Mouse (Mus musculus): Measurements from ENCODE around the gene Evx2.

The Evx2 gene

DNA sequence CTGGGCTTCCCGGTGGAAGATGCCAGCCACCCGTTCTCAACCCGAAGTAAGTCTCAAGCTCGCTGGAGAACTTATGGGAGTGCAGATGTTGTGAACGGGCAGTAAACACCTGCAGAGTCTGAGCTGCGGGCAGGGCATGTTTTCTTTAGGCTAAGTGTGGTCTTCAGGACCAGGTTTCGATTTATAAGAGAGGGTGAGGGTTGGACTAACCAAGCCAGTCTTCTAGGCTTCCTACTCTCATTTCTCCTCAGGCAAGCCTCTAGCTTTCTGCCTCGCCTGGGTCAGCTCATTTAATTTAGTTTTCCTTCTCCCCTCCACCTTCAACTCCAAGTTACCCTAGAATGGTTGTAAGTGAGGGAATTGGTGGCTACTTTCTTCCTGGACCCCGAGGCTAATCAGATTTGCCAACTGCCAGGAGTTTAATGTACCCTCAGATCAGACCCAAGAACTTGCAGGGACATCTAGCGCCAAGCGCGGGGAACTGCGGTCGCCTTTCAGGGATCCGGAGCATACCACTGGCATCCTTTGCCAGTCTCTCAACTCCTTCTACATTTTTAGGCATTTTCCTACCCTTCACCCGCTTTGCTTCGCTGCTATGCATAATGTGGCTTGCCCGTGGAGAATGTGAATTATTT lies 4.1 kb upstream of the Evx2 start:
- DNase-seq, result peak in 1 of 2 experiments; percentile 44

- no peak for DNase-seq
Measured at GRCm38 (mm10) chr2:74661685-74662084, 2.3 kb upstream of the Evx2 start.

- no peak for DNase-seq
Measured at GRCm38 (mm10) chr2:74660421-74661375, 1.3 kb upstream of the Evx2 start.

DNA sequence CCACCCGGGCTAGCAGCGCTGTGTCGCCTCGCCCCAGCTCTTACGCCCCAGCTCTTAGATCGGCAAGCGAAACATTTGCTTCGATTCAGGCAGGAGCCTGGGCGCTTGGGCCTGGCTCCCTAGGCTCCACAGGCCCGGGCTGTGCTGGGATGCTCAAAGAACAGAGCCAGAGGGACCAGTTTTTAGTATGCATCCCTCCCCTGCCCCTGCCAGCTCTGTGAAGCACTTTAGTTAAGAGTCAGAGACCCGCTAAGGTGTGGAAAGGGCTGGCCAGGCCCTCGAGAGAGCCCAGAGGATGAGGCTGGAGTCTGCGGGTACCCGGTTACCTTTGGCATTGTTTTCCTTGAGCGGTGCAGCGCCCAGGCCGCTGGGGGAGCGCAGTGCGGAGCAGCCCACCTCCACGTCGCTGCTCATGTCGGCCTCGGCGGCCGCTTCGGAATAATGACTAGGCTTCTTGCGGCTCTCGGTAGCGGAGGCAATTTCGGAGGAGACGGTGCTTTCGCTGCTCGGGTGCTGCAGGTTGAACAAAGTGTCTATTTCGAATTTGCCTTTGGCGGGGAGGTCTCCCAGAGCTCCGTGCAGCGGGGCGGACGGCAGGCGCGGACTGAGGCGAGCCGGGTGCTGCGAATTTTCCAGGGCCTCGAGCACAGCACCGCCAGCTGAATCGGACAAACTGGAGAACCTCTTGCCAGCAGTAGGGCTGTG lies 538 bp downstream of the Evx2 start:
- DNase-seq, result no peak

GRCm38 (mm10) chr2:74658024-74658666 lies 1.2 kb downstream of the Evx2 start:
- no peak for DNase-seq

DNA sequence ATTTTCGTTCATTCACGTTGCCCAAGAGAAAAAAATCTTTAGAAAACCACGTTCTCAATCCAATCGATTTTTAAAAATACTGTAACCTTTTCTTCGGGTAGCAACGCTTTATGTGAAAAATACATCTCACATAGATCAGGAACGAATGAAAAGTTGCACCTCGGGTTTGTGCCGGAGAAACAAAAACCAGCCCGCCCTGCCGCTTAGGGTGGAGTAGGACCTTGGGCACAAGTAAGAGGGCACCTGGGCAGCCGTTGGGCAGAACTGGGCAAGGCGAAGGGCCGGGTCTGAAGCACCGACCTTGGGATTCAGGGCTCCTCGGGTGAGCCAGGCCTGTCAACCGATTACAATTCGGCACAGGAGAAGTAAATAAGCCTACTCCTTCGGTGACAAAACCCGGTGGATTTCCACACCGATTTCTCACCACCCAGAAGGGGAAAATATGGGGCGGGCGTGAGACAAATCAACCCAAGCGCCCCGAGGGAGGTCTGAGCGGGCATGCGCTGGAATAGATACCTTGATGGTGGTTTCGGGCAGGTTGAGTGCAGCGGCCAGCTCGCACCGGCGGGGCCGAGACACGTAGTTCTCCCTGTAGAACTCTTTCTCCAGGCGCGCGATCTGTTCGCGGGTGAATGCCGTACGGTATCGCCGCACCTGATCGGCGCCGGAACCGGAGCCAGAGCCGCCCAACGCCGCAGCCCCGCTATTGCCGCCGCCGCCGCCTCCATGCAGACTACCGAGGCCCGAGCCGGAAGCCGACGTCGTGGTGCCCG lies 1.9 kb downstream of the Evx2 start:
- DNase-seq, result no peak

GRCm38 (mm10) chr2:74656632-74657021 lies 2.7 kb downstream of the Evx2 start:
- no peak for DNase-seq

DNA sequence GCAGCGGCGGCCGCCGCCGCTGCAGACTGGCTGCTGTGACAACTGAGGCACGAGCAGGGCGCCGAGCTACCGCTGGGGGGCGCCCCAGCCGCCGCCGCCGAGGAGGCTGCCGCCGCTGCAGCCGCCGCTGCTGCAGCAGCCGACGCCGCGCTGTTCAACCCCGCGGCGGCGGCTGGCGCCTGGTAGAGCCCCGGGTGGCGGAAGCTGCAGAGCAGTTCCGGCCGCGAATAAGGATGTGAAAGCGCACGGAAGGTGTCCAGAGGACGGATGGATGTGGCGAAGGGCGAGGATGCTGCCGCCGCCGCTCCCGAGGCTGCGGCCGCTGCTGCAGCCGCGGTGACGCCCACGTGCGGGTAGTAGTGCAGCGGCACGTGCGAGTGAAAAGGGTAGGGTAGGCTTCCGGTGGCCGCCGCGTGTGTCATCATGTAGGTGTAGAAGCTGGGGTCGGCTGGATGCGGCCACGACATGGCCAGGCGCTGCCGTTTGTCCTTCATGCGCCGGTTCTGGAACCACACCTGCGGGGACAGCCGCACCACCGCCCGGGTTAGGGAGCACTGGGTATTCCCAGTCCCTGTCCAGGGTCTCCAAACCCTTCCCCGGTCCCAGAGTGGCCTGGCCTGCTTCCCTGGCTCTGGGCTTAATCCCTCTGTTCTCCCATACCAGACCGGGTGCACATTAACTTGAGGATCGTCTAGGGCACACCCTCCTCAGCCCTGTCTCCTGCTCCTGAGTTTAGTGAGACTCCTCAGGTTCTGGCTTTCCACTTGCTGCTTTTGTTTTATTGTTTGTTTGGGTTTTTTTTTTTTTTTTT lies 3.3 kb downstream of the Evx2 start:
- DNase-seq, result no peak

GRCm38 (mm10) chr2:74655420-74655781 lies 4.0 kb downstream of the Evx2 start:
- no peak for DNase-seq

GRCm38 (mm10) chr2:74654743-74655419 lies 4.5 kb downstream of the Evx2 start:
- DNase-seq, result no peak

GRCm38 (mm10) chr2:74653781-74654535 lies 5.4 kb downstream of the Evx2 start:
- DNase-seq, result no peak

GRCm38 (mm10) chr2:74652996-74653340 lies 6.4 kb downstream of the Evx2 start:
- no peak for DNase-seq

DNA sequence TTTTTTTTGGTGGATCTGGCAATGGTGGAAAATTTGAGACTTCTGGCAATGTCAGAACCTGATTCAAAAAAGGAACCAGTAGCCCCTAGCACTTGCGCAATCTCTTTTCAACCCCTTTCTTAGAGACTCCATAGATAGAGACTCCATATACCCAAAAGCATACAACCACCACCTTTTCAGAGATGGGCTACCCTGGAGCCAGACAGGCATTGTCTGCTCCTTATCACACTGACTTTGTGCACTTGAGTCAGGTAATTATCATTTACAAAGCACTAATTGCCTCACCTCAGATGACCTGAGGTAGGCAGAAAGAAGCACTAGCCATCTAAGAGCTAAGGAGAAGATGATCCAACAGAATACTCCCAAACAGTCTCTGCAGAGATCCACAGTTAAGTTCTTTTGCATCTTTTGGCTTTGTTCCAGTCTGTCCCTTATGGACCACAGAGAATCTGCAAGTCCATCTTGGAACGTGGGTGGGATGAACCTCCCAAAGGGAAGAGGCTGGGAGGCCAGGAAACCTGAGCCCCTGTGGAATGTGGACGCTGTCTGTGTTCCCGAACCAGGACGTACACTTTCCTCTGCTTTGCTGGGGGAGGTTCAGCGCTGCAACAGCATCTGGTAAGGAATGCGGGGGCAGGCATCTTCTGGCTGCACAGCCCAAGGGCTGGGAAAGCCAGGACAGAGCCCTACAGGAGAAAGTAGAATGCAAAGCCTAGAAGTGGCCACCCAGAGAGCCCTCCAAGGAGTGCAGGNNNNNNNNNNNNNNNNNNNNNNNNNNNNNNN lies 12.1 kb downstream of the Evx2 start:
- DNase-seq, result no peak

DNA sequence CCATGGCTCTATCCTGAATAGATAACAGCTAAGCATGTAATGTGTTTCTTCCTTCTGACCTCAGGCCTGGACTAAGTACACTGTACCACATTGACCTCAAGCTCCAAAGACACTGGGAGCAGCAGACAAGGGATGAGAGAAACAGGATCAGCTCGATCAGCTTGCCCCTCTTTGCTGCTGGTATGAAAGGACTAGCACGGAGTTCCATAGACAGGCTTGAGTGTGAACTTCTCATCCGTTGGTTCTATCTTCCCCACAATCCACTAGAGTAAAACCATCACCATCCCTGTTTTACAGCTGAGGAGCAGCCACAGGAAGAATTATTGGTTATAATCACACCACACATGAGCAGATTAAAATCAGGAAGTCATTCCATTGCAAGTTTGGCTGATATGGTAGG lies 13.7 kb downstream of the Evx2 start:
- DNase-seq, result no peak

DNA sequence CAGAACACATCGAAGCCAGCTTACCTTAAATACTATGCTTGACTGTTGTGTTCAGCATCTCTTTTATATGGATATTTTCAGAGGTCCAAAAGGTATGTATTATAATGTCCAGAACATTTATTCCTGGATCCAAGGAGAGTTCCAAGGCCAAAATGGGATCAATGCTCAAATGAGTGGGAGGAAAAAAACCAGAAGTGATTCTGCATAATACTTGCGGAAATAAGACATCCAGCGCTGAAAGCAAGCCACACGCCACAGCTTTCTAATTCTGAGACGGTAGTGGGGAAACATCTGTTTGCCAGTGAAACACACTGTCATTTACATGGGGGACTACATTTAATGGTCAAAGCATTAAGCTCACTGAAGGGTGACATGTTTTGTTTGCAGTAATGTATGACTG lies 16.9 kb downstream of the Evx2 start:
- no peak for DNase-seq

DNA sequence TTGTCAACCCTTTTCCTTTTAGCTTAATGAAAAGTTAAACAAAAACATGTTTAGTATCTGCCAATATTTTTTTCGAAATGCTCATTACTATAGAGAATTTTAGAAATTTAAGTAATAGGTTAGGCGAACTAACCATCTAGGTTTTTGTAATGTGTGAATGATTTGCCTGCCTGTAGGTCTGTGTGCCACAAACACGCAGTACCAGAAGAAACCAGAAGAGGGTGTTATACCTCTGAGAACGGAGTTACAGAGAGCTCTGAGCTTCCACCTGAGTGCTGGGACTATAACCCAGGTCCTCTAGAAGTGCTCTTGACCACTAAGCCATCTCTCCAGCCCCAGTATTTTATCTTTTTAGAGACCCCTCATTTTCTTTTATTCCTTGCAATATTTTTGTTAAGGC lies 23.9 kb downstream of the Evx2 start:
- DNase-seq, result no peak

GRCm38 (mm10) chr2:74620368-74620767 lies 39.0 kb downstream of the Evx2 start:
- no peak for DNase-seq

DNA sequence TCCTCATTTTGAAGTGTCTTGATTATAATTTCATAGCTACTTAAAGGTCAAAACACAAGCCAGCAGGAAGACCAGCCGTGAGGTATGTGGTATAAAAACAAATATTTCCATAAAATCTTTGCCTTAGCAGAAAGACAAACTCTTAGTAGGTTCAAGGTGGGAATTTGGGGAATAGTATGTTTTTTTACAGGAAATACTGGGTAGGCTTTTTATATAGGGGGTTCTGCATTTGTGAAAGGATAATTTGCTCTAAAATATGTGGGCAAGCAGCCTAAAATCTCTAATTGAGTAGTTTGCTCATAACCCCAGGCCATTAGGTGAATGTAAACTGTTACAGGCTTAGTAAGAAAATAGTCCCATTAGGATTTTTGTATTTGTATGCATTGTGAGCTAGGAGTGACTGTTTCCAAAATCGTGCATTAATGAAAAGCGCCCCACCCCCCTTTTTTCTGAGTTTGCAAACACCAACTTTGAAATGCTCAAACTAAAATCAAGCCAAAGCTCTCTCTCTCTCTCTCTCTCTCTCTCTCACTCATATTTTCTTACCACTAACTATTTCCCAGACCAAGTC lies 39.6 kb downstream of the Evx2 start:
- DNase-seq, result no peak

DNA sequence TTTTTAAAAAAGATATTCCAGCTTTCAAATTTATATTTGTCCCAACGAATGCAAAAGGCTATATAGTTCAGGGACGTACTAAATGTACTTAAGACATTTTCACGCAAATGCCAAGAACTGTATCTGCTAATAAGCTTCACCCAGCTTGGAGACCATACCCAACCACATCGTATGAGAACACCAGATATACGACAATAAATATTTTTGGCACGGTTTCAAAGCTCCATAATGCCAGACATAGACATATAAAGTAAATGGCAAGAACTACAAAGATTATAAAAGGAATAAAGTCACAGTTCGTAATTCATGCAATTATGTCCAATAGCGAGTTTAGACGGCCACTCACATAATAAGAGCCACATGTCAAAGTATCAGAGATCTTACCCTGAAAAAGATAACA lies 41.7 kb downstream of the Evx2 start:
- DNase-seq, result no peak
